Mouse (Mus musculus): ENCODE data around the gene Vmn2r40. TPM values are rescaled to one million over a fixed set of nuclear protein-coding genes. Genes with fewer than 3 reads are reported as not detected.
"Not testable (repeated sequence)": the region's sequence is repeated elsewhere in the genome, so short reads cannot be mapped to it uniquely, and the experiment has no call there.

Gene Vmn2r40
- not detected in 2 replicates for polyA plus RNA-seq (2011; ENCODE audit: insufficient read depth, insufficient read length, low replicate concordance, missing spikeins)

DNA sequence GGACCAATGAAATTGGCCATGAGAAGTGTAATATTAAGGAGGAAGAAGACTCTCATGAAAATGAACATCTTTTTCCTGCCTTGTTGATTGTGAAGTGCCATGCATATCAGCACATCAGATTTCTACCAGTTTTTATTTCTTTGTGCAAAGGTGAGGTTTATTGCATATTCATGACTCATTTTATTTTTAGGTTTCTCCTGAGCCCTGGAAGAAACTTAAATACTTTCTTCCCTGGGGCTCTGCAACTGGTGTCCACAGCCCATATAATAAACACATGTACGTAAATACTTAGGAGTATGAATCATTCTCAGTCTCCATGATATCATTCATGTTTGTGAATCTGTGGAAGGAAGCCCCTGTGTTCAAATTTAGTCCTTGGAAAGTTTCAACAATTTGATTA, at the start of gene Vmn2r40:
Vmn2r40 (minus strand) TSS at position 101 of the 400 bp plus-strand sequence.
- no CpG with 5 or more reads among the region's 1 CpGs for WGBS
- H3K27ac ChIP-seq (ENCODE audit: control insufficient read depth, insufficient read depth, low read depth, low read length, poor library complexity); H3K4me3 ChIP-seq (replicated peaks; ENCODE audit: control insufficient read depth, low read depth, low read length); H3K4me1 ChIP-seq (ENCODE audit: control insufficient read depth, insufficient read depth, low read length): not testable (repeated sequence)

Other genes with a start within 250 kb of the Vmn2r40 start
- gene Vmn2r39, start 99.4 kb upstream of the Vmn2r40 start, polyA plus RNA-seq (2011; ENCODE audit: insufficient read depth, insufficient read length, low replicate concordance, missing spikeins) = not detected in 2 replicates
- not detected in 2 replicates for gene Vmn2r38, start 166.4 kb upstream of the Vmn2r40 start, polyA plus RNA-seq (2011; ENCODE audit: insufficient read depth, insufficient read length, low replicate concordance, missing spikeins)